Mouse (Mus musculus): ENCODE data around the gene Arhgap11a. TPM values are rescaled to one million over a fixed set of nuclear protein-coding genes. Genes with fewer than 3 reads are reported as not detected.

Arhgap11a gene
- total and polyA plus RNA-seq, 3 experiments: 24.3 to 43.1 (median 29.7) TPM

GRCm38 (mm10) chr2:113845081-113845480, 3.4 kb downstream of the Arhgap11a start:
- peaks cover 36% of the 10 kb centered on the region for H3K79me2 ChIP-seq (ENCODE audit: control insufficient read depth, insufficient read depth, low read length, poor library complexity)
- TF ChIP-seq TAL1 (IDR thresholded peaks at IDR 0.05; ENCODE audit: low read length): no peak
- TF ChIP-seq MEF2A (IDR thresholded peaks at IDR 0.05; ENCODE audit: extremely low read depth, insufficient replicate concordance, low read depth, low read length, poor library complexity, severe bottlenecking): no peak
- TF ChIP-seq USF1 (IDR thresholded peaks at IDR 0.05; ENCODE audit: low read depth, low read length): no peak
- no peak for TF ChIP-seq RCOR1 (IDR thresholded peaks at IDR 0.05; ENCODE audit: low read depth, low read length)
- no peak for TF ChIP-seq GABPA (IDR thresholded peaks at IDR 0.05; ENCODE audit: low read depth, low read length)
- no peak for TF ChIP-seq POLR2A (IDR thresholded peaks at IDR 0.05; ENCODE audit: control insufficient read depth in 1 of 2, insufficient read depth in 1 of 2, low read depth in 1 of 2, low read length in 2 of 2, poor library complexity in 1 of 2)
- TF ChIP-seq MYC (IDR thresholded peaks at IDR 0.05; ENCODE audit: low read depth, low read length): no peak
- TF ChIP-seq JUND (IDR thresholded peaks at IDR 0.05; ENCODE audit: low read depth, low read length): no peak
- TF ChIP-seq BHLHE40 (IDR thresholded peaks at IDR 0.05; ENCODE audit: borderline replicate concordance, low read depth, low read length): no peak
- no peak for TF ChIP-seq POLR2AphosphoS2 (IDR thresholded peaks at IDR 0.05; ENCODE audit: low read length)
- TF ChIP-seq ZNF384 (IDR thresholded peaks at IDR 0.05; ENCODE audit: low read depth, low read length): no peak
- TF ChIP-seq USF2 (IDR thresholded peaks at IDR 0.05; ENCODE audit: borderline replicate concordance in 1 of 2, insufficient read depth in 1 of 2, low read depth in 1 of 2, low read length in 2 of 2): no peak
- no peak for TF ChIP-seq MAZ (IDR thresholded peaks at IDR 0.05; ENCODE audit: low read depth, low read length)
- TF ChIP-seq ETS1 (IDR thresholded peaks at IDR 0.05; ENCODE audit: low read depth, low read length): no peak
- TF ChIP-seq SIN3A (IDR thresholded peaks at IDR 0.05; ENCODE audit: low read length): no peak
- no peak for TF ChIP-seq ZC3H11A (IDR thresholded peaks at IDR 0.05; ENCODE audit: low read depth, low read length)
- no peak for TF ChIP-seq MXI1 (IDR thresholded peaks at IDR 0.05; ENCODE audit: low read depth, low read length)
- no peak for TF ChIP-seq CTCF (IDR thresholded peaks at IDR 0.05 in 2 of 3, conservative IDR thresholded peaks at IDR 0.05 in 1 of 3; ENCODE audit: control insufficient read depth in 1 of 3, insufficient read depth in 1 of 3, low read depth in 2 of 3, low read length in 3 of 3, poor library complexity in 1 of 3, severe bottlenecking in 1 of 3)
- H3K4me3 ChIP-seq (ENCODE audit: control insufficient read depth in 1 of 2, insufficient read depth in 1 of 2, low read depth in 2 of 2, low read length in 2 of 2): no peak overlapping the region
- H3K36me3 ChIP-seq (ENCODE audit: control insufficient read depth in 1 of 2, insufficient read depth in 2 of 2, low read length in 2 of 2): peaks cover 12 to 14% of the 10 kb centered on the region in 2 experiments
- H3K9me3 ChIP-seq (replicated peaks; ENCODE audit: insufficient read depth, low read length): no peaks in the 10 kb centered on the region
- peaks cover 2 to 9% of the 10 kb centered on the region in 2 experiments for H3K4me1 ChIP-seq (ENCODE audit: control insufficient read depth in 1 of 2, insufficient read depth in 2 of 2, low read length in 2 of 2)
- no peaks in the 10 kb centered on the region for H3K27me3 ChIP-seq (ENCODE audit: control insufficient read depth in 1 of 2, insufficient read depth in 2 of 2, low read length in 2 of 2)
- H3K9ac ChIP-seq (ENCODE audit: control insufficient read depth, low read depth, low read length, poor library complexity, severe bottlenecking): no peak overlapping the region
- no peak overlapping the region for H3K27ac ChIP-seq (ENCODE audit: control insufficient read depth, low read depth, low read length)
- no peak for DNase-seq (ENCODE audit: low read depth, low spot score)

- Histone ChIP-seq H3K9ac (ENCODE audit: control insufficient read depth, low read depth, low read length, poor library complexity, severe bottlenecking) (no peak overlapping the region), H3K4me3 (ENCODE audit: control insufficient read depth in 1 of 2, insufficient read depth in 1 of 2, low read depth in 2 of 2, low read length in 2 of 2) (no peak overlapping the region), H3K4me1 (ENCODE audit: control insufficient read depth in 1 of 2, insufficient read depth in 2 of 2, low read length in 2 of 2) (peaks cover 2 to 5% of the 10 kb centered on the region in 2 experiments; a peak in 3 of 4 replicates), H3K9me3 (replicated peaks; ENCODE audit: insufficient read depth, low read length) (no peaks in the 10 kb centered on the region), H3K36me3 (ENCODE audit: control insufficient read depth in 1 of 2, insufficient read depth in 2 of 2, low read length in 2 of 2) (peaks cover 14 to 29% of the 10 kb centered on the region in 2 experiments), H3K79me2 (ENCODE audit: control insufficient read depth, insufficient read depth, low read length, poor library complexity) (peaks cover 21% of the 10 kb centered on the region), H3K27ac (ENCODE audit: control insufficient read depth, low read depth, low read length) (no peak overlapping the region), H3K27me3 (ENCODE audit: control insufficient read depth in 1 of 2, insufficient read depth in 2 of 2, low read length in 2 of 2) (no peaks in the 10 kb centered on the region)
- no peak for TF ChIP-seq UBTF (IDR thresholded peaks at IDR 0.05; ENCODE audit: borderline replicate concordance, insufficient read depth, low read depth, low read length)
- TF ChIP-seq ZMIZ1 (IDR thresholded peaks at IDR 0.05; ENCODE audit: low read depth, low read length): no peak
- no peak for TF ChIP-seq SMC3 (IDR thresholded peaks at IDR 0.05; ENCODE audit: low read depth, low read length)
- TF ChIP-seq HCFC1 (IDR thresholded peaks at IDR 0.05; ENCODE audit: low read depth, low read length): no peak
- no peak for TF ChIP-seq TBP (IDR thresholded peaks at IDR 0.05; ENCODE audit: low read depth, low read length)
- no peak for DNase-seq (ENCODE audit: low read depth, low spot score)
Measured at GRCm38 (mm10) chr2:113841656-113842437, 6.6 kb downstream of the Arhgap11a start.
